Mouse (Mus musculus) spleen, adult 10 weeks (tissue): ENCODE results near the gene Lipo2. TPM values are rescaled to one million over a fixed set of nuclear protein-coding genes. Genes with fewer than 3 reads are reported as not detected.

ENCODE experiments used
- polyA plus RNA-seq: library from polyadenylated mRNA; stranded (reverse); fragments of 350-450 nt; fragmentation: Illumina TruSeq; extraction: RNeasy Lipid Tissue Mini Kit (QIAGEN cat#74804); gene quantifications from one replicate; pipeline ENCODE4 v1.2.3, GENCODE M21; 2015; ENCODE audit warnings: low replicate concordance; ENCODE audit not compliant: insufficient read depth

Gene Lipo2
- polyA plus RNA-seq = 0.14 TPM

GRCm38 (mm10) chr19:33751259-33751658, at the start of gene Lipo2:
Gene Lipo2 (minus strand): TSS chr19:33751359.

GRCm38 (mm10) chr19:33787359-33787758, 36.2 kb upstream of the Lipo2 start, which contains the start of gene Lipo1:
Gene Lipo1 (minus strand): TSS chr19:33787459.

GRCm38 (mm10) chr19:33761287-33762086, 10.3 kb upstream of the Lipo2 start, which contains the start of gene Lipo3:
Gene Lipo3 (minus strand): TSS chr19:33761951.

Other genes starting within 250 kb of the Lipo2 start
- not detected for gene Lipo4, start 233.6 kb downstream of the Lipo2 start, polyA plus RNA-seq
- not detected for gene Gm8978, start 126.1 kb downstream of the Lipo2 start, polyA plus RNA-seq
- gene Lipo3, start 10.6 kb upstream of the Lipo2 start, polyA plus RNA-seq = 22.6 TPM
- gene Lipo1, start 36.1 kb upstream of the Lipo2 start, polyA plus RNA-seq = not detected
- not detected for gene Lipf, start 209.8 kb upstream of the Lipo2 start, polyA plus RNA-seq